Mouse (Mus musculus) left cerebral cortex, adult 9 months (tissue): Measurements from ENCODE around the gene Slitrk5.
"Not testable (repeated sequence)": the region's sequence is repeated elsewhere in the genome, so short reads cannot be mapped to it uniquely, and the experiment has no call there.

ENCODE experiments used
- DNase-seq, 2 experiments: peaks; one replicate each; pipeline ENCODE4 v3.0.0; 2022; ENCODE audit warnings: low spot score in 2 of 2

Slitrk5 gene

GRCm38 (mm10) chr14:111674664-111675147 lies at the start of gene Slitrk5:
Gene Slitrk5 (plus strand): TSS chr14:111675097.
- DNase-seq = peak; percentile 81 to 95

- DNase-seq = peak in 1 of 2 experiments; percentile 14
Observed at GRCm38 (mm10) chr14:111672942-111673341, 2.0 kb upstream of the Slitrk5 start.

DNA sequence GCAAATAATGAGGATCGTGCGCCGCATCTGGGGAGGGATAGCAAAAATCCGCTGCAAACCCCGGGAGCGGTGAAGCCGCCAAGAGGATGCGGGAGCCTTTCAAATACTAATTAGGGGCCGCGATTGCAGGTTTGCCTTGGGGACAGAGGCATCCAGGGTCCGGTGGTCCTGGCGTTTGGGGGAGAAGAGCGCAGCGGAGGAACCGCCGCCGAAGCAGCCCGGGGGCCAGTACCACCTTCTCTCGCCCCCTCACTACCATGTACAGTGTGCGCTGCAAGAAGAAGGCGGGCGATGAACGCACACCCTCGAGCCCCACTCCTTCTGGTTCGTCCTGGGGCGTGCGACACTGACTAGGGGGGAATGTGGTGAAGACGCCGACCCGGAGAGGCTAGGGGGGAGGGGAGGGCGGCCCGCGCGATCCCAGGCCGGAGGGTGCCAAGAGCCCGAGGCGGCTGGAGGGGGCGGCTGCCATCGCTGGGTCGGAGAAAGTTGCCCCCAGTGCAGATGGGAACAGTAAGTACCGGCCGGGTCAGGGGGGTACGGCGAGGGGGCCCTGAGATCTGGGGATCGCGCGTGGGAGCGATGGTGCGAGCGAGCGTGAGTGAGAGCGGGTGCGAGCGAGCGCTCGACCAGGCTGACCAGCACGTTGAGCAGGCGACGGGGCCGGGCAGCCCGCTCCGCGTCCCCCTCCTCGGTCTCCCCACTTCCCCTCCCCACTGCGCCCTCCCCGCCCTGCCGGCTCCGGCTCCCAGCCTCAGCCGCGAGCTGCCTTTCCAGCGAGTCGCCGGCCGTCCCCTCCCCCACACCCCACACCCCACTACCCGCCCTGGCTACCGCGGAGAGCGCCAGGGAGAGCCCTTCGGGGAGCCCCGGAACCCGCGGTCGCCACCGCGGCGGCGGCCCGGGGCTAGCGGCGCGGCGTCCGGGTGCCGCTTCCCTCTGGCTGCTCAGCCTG lies 591 bp downstream of the Slitrk5 start:
- DNase-seq = peak in 1 of 2 experiments; percentile 55

DNA sequence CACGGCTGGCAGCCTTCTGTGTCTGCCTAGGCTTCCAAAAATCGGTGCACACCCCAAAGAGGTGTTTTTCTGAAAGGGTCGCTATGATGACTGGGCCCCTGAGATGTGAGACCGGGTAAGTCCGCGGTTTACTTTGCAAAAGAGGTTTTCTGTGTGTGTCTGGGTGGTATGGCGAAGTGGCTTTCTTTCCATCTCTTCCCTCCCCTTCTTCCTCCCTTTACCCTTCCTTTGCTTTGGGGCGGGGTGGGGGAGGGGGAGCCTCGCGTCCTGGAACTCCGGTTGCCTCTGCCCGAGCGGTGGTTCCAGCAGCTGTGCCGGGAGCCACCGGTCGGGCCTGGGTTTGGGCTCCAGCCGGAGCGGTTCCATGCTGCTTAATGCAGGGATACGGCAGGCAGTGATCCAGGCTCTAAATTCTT lies 1.3 kb downstream of the Slitrk5 start:
- DNase-seq = peak in 1 of 2 experiments; percentile 38

DNA sequence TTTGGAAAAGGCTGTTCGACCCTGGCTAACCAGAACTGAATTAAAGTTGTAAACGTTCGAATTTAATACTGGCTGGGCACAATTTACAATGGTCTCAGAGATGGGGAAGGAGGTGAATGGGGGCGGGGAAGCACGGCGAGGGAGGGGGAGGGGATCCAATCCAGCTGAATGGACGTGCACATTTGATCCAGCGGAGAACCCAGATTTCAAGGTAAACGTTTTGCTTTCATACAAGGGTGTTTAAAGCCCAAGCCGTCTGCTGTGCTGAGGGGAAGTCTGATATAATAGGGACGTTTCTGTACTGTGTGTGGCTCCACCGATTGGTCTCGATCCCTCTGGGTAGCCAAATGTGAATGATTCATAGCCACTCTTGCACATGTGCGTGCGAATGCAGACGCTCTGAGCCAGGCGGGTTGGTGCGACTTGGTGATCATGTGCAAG lies 2.0 kb downstream of the Slitrk5 start:
- peak in 1 of 2 experiments; percentile 60 for DNase-seq

DNA sequence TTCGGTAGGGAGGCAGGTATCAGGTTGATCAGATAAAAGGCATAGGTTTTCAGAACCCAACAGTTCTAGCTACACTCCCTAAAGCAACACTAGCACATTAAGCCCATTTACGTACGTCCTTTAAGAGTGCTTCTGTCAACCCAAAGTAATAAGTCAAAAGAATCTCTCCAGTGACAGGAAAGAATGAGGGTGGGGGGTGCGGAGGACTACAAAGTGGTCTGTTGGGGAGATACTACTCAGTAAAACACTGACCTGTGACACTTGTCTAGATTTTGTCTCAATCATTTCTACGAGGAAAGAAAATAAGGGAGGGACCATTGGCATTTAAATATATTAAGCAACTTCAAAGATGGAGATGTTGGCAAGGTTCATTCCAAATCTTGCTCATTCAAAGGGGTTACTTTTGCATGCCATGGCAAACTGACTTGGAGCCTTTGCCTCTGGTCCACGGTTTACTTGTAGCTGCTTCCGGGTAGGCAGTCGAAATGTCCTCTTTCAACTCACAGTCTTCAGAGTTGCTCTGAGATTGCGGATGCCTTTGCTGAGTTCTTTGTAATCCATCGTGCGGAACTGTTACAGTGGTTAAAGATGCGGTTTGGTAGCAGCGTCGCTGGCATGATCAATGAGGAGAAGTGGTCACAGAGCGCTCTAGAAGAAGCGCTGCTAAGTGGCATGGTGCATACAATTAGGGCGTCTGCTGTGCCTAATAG lies 2.6 kb downstream of the Slitrk5 start:
- DNase-seq = peak in 1 of 2 experiments; percentile 10

DNA sequence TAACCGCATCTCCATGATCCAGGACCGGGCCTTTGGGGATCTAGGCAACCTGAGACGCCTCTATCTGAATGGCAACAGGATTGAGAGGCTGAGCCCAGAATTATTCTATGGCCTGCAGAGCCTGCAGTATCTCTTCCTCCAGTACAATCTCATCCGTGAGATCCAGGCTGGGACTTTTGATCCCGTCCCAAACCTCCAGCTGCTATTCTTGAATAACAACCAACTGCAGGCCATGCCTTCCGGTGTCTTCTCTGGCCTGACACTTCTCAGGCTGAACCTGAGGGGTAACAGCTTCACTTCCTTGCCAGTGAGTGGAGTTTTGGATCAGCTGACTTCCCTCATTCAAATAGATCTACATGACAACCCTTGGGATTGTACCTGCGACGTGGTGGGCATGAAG lies 5.4 kb downstream of the Slitrk5 start:
- peak in 1 of 2 experiments; percentile 5 for DNase-seq

DNA sequence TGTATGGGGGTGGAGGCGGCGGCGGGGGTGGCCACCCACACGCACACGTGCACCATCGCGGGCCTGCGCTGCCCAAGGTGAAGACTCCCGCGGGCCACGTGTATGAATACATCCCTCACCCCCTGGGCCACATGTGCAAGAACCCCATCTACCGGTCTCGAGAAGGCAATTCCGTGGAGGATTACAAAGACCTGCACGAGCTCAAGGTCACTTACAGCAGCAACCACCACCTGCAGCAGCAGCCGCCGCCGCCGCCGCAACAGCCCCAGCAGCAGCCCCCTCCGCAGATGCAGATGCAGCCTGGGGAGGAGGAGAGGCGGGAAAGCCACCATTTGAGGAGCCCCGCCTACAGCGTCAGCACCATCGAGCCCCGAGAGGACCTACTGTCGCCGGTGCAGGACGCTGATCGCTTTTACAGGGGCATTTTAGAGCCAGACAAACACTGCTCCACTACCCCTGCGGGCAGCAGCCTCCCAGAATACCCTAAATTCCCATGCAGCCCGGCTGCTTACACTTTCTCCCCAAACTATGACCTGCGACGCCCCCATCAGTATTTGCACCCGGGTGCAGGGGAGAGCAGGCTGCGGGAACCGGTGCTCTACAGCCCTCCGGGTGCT lies 6.3 kb downstream of the Slitrk5 start:
- DNase-seq = peak in 1 of 2 experiments; percentile 35

DNA sequence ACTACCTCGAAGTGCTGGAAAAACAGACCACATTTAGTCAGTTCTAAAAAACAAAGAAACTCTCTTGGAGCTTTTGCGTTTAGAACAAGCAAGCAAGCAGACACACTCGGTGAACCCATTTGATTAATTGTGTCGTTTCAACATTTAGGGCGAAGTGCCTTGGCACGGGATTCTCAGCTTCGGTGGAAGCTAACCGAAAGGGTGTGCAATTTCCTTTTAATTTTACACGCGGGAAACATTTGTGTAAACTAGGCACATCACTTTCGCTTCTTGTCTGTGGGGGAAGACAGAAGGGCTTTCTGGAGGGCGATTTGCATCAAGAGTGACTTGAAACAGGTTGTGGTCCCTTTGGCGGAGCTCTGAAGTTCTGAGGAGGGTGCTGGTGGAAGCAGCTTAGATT lies 6.9 kb downstream of the Slitrk5 start:
- peak in 1 of 2 experiments; percentile 12 for DNase-seq

GRCm38 (mm10) chr14:111683543-111683942 lies 8.6 kb downstream of the Slitrk5 start:
- DNase-seq = no peak

- DNase-seq = not testable (repeated sequence)
Observed at GRCm38 (mm10) chr14:111690139-111690538, 15.2 kb downstream of the Slitrk5 start.

- no peak for DNase-seq
Observed at GRCm38 (mm10) chr14:111729833-111730232, 54.9 kb downstream of the Slitrk5 start.
